Mouse (Mus musculus) ES-Bruce4 (cell line): ENCODE measurements around the gene Sntg2.

Source experiments
- CTCF ChIP-seq: IDR thresholded peaks from one replicate; pipeline ENCODE4 v1.8.1; 2011; ENCODE audit warnings: low read depth, low read length
- EP300 ChIP-seq: IDR thresholded peaks from 2 replicates; pipeline ENCODE4 v1.6.1; 2011; ENCODE audit warnings: low read depth, low read length; ENCODE audit not compliant: insufficient read depth
- POLR2A ChIP-seq: IDR thresholded peaks from one replicate; pipeline ENCODE4 v1.8.1; 2011; ENCODE audit warnings: low read length; ENCODE audit not compliant: insufficient read depth

DNA sequence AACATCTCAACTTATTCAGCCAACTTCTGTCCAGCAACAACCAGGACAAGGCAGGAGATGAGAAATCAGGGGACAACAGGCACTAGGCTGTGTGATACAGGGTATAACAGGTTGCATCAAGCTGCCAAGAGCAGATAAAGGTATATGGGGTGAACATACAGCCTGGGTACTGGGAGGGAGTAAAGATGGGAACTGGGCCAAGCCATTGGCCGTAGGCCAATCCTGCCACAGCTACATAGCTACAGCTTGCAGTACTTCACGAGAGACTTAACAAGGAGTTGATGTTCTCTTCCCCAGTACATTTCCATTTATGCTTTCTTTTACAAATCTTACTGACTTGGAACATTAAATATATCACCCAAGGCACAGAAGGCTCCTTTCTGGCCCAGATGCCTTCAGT lies 129.0 kb downstream of the Sntg2 start:
- no peak for TF ChIP-seq CTCF
- no peak for TF ChIP-seq POLR2A
- no peak for TF ChIP-seq EP300
